Mouse (Mus musculus): Measurements from ENCODE around the gene Aire. TPM values are rescaled to one million over a fixed set of nuclear protein-coding genes. Genes with fewer than 3 reads are reported as not detected.

Aire gene
- polyA plus RNA-seq, 1 experiment from 2014 or later: not detected

GRCm38 (mm10) chr10:78084073-78084472 lies 40.7 kb upstream of the Aire start:
- no peak overlapping the region for H3K9ac ChIP-seq (ENCODE audit: low read length)
- no peaks in the 10 kb centered on the region for H3K36me3 ChIP-seq (ENCODE audit: control insufficient read depth, insufficient read depth, low read length)
- no peaks in the 10 kb centered on the region for H3K27me3 ChIP-seq (ENCODE audit: control insufficient read depth, insufficient read depth, low read length)
- no peaks in the 10 kb centered on the region for H3K4me1 ChIP-seq (ENCODE audit: control insufficient read depth, insufficient read depth, low read length)
- no peak for DNase-seq (ENCODE audit: low spot score)
- no peaks in the 10 kb centered on the region for H3K9me3 ChIP-seq (ENCODE audit: control insufficient read depth, low read length)
- ATAC-seq (ENCODE audit: insufficient read depth, low FRiP score, low TSS enrichment): no peak
- H3K27ac ChIP-seq (ENCODE audit: low read depth, low read length): no peak overlapping the region
- no peak overlapping the region for H3K4me3 ChIP-seq (ENCODE audit: low read depth, low read length)
- H3K4me2 ChIP-seq (ENCODE audit: low read depth): no peak overlapping the region
- 65% methylated on average over 1 of the region's 1 CpGs for WGBS

- 94% methylated on average over 4 of the region's 4 CpGs for WGBS
- Histone ChIP-seq H3K36me3 (ENCODE audit: control insufficient read depth, insufficient read depth, low read length) (no peaks in the 10 kb centered on the region), H3K4me1 (ENCODE audit: control insufficient read depth, insufficient read depth, low read length) (no peaks in the 10 kb centered on the region), H3K27me3 (ENCODE audit: control insufficient read depth, insufficient read depth, low read length) (no peaks in the 10 kb centered on the region), H3K4me3 (ENCODE audit: low read depth, low read length) (no peak overlapping the region), H3K9ac (ENCODE audit: low read length) (no peak overlapping the region), H3K27ac (ENCODE audit: low read depth, low read length) (no peak overlapping the region), H3K4me2 (ENCODE audit: low read depth) (no peak overlapping the region), H3K9me3 (ENCODE audit: control insufficient read depth, low read length) (no peaks in the 10 kb centered on the region)
- ATAC-seq (ENCODE audit: insufficient read depth, low FRiP score, low TSS enrichment): no peak
- no peak for DNase-seq (ENCODE audit: low spot score)
These were observed 36.7 kb upstream of the Aire start for GRCm38 (mm10) chr10:78079955-78080591.

GRCm38 (mm10) chr10:78078276-78078675 lies 34.9 kb upstream of the Aire start:
- Histone ChIP-seq H3K9ac (ENCODE audit: low read length) (no peak overlapping the region), H3K4me1 (ENCODE audit: control insufficient read depth, insufficient read depth, low read length) (no peaks in the 10 kb centered on the region), H3K9me3 (ENCODE audit: control insufficient read depth, low read length) (no peaks in the 10 kb centered on the region), H3K4me2 (ENCODE audit: low read depth) (no peak overlapping the region), H3K27ac (ENCODE audit: low read depth, low read length) (no peak overlapping the region), H3K36me3 (ENCODE audit: control insufficient read depth, insufficient read depth, low read length) (no peaks in the 10 kb centered on the region), H3K27me3 (ENCODE audit: control insufficient read depth, insufficient read depth, low read length) (no peaks in the 10 kb centered on the region), H3K4me3 (ENCODE audit: low read depth, low read length) (no peak overlapping the region)
- ATAC-seq (ENCODE audit: insufficient read depth, low FRiP score, low TSS enrichment): no peak
- no peak for DNase-seq (ENCODE audit: low spot score)
- 84% methylated on average over 5 of the region's 5 CpGs for WGBS

- no peak overlapping the region for H3K9ac ChIP-seq (ENCODE audit: low read length)
- ATAC-seq (ENCODE audit: insufficient read depth, low FRiP score, low TSS enrichment) (no peak), DNase-seq (ENCODE audit: low spot score) (no peak)
- H3K36me3 ChIP-seq (ENCODE audit: control insufficient read depth, insufficient read depth, low read length): no peaks in the 10 kb centered on the region
- no peak overlapping the region for H3K4me3 ChIP-seq (ENCODE audit: low read depth, low read length)
- 80% methylated on average over 9 of the region's 9 CpGs for WGBS
- H3K9me3 ChIP-seq (ENCODE audit: control insufficient read depth, low read length): no peaks in the 10 kb centered on the region
- H3K27ac ChIP-seq (ENCODE audit: low read depth, low read length): no peak overlapping the region
- no peaks in the 10 kb centered on the region for H3K4me1 ChIP-seq (ENCODE audit: control insufficient read depth, insufficient read depth, low read length)
- no peaks in the 10 kb centered on the region for H3K27me3 ChIP-seq (ENCODE audit: control insufficient read depth, insufficient read depth, low read length)
- no peak overlapping the region for H3K4me2 ChIP-seq (ENCODE audit: low read depth)
These were observed 34.5 kb upstream of the Aire start for GRCm38 (mm10) chr10:78077862-78078261.

- no peaks in the 10 kb centered on the region for H3K4me1 ChIP-seq (ENCODE audit: control insufficient read depth, insufficient read depth, low read length)
- peaks cover 1% of the 10 kb centered on the region; the same call in 1 of the 2 replicates for H3K27me3 ChIP-seq (ENCODE audit: control insufficient read depth, insufficient read depth, low read length)
- ATAC-seq (ENCODE audit: insufficient read depth, low FRiP score, low TSS enrichment) (no peak), DNase-seq (ENCODE audit: low spot score) (no peak)
- no peak overlapping the region for H3K4me2 ChIP-seq (ENCODE audit: low read depth)
- WGBS: 88% methylated on average over 11 of the region's 11 CpGs
- no peak overlapping the region for H3K4me3 ChIP-seq (ENCODE audit: low read depth, low read length)
- no peaks in the 10 kb centered on the region for H3K36me3 ChIP-seq (ENCODE audit: control insufficient read depth, insufficient read depth, low read length)
- H3K9ac ChIP-seq (ENCODE audit: low read length): no peak overlapping the region
- no peaks in the 10 kb centered on the region for H3K9me3 ChIP-seq (ENCODE audit: control insufficient read depth, low read length)
- no peak overlapping the region for H3K27ac ChIP-seq (ENCODE audit: low read depth, low read length)
These were observed 31.6 kb upstream of the Aire start for GRCm38 (mm10) chr10:78074977-78075376.

- ATAC-seq (ENCODE audit: insufficient read depth, low FRiP score, low TSS enrichment) (no peak), DNase-seq (ENCODE audit: low spot score) (no peak)
- no peak overlapping the region for H3K4me3 ChIP-seq (ENCODE audit: low read depth, low read length)
- H3K4me2 ChIP-seq (ENCODE audit: low read depth): no peak overlapping the region
- no peaks in the 10 kb centered on the region for H3K9me3 ChIP-seq (ENCODE audit: control insufficient read depth, low read length)
- H3K27ac ChIP-seq (ENCODE audit: low read depth, low read length): no peak overlapping the region
- no peaks in the 10 kb centered on the region for H3K4me1 ChIP-seq (ENCODE audit: control insufficient read depth, insufficient read depth, low read length)
- peaks cover 4% of the 10 kb centered on the region; the same call in 1 of the 2 replicates for H3K27me3 ChIP-seq (ENCODE audit: control insufficient read depth, insufficient read depth, low read length)
- WGBS: 82% methylated on average over 4 of the region's 4 CpGs
- no peaks in the 10 kb centered on the region for H3K36me3 ChIP-seq (ENCODE audit: control insufficient read depth, insufficient read depth, low read length)
- H3K9ac ChIP-seq (ENCODE audit: low read length): no peak overlapping the region
These were observed 30.7 kb upstream of the Aire start for GRCm38 (mm10) chr10:78074151-78074550.

GRCm38 (mm10) chr10:78069101-78070011 lies 25.9 kb upstream of the Aire start, which contains the start of gene Icosl:
Icosl (plus strand) TSS chr10:78069302.
- Histone ChIP-seq H3K27ac (ENCODE audit: low read depth, low read length) (no peak within 1 kb of the TSS), H3K4me1 (ENCODE audit: control insufficient read depth, insufficient read depth, low read length) (no peaks in the 10 kb centered on the region), H3K4me3 (ENCODE audit: low read depth, low read length) (peak within 1 kb of the TSS; percentile 61), H3K9ac (ENCODE audit: low read length) (peak within 1 kb of the TSS; percentile 60), H3K4me2 (ENCODE audit: low read depth) (peak within 1 kb of the TSS; percentile 100), H3K9me3 (ENCODE audit: control insufficient read depth, low read length) (no peaks in the 10 kb centered on the region), H3K27me3 (ENCODE audit: control insufficient read depth, insufficient read depth, low read length) (peaks cover 8% of the 10 kb centered on the region; the same call in 1 of the 2 replicates), H3K36me3 (ENCODE audit: control insufficient read depth, insufficient read depth, low read length) (no peaks in the 10 kb centered on the region)
- WGBS: under 1% methylated on average over 66 of the region's 66 CpGs
- ATAC-seq (ENCODE audit: insufficient read depth, low FRiP score, low TSS enrichment): peak; percentile 86
- DNase-seq (ENCODE audit: low spot score): peak; percentile 79

- 24% methylated on average over 11 of the region's 11 CpGs for WGBS
- H3K36me3 ChIP-seq (ENCODE audit: control insufficient read depth, insufficient read depth, low read length): no peaks in the 10 kb centered on the region
- peaks cover 8% of the 10 kb centered on the region; the same call in 1 of the 2 replicates for H3K27me3 ChIP-seq (ENCODE audit: control insufficient read depth, insufficient read depth, low read length)
- peak overlapping the region; percentile 61 for H3K4me3 ChIP-seq (ENCODE audit: low read depth, low read length)
- DNase-seq (ENCODE audit: low spot score): no peak
- no peaks in the 10 kb centered on the region for H3K4me1 ChIP-seq (ENCODE audit: control insufficient read depth, insufficient read depth, low read length)
- ATAC-seq (ENCODE audit: insufficient read depth, low FRiP score, low TSS enrichment): no peak
- H3K27ac ChIP-seq (ENCODE audit: low read depth, low read length): no peak overlapping the region
- H3K9ac ChIP-seq (ENCODE audit: low read length): no peak overlapping the region
- H3K4me2 ChIP-seq (ENCODE audit: low read depth): peak overlapping the region; percentile 100
- no peaks in the 10 kb centered on the region for H3K9me3 ChIP-seq (ENCODE audit: control insufficient read depth, low read length)
These were observed 25.1 kb upstream of the Aire start for GRCm38 (mm10) chr10:78068541-78068940.
